Mouse (Mus musculus): Measurements from ENCODE around the gene Wwox. TPM values are rescaled to one million over a fixed set of nuclear protein-coding genes. Genes with fewer than 3 reads are reported as not detected.
A peak's percentile ranks its signal among the peaks of the same experiment; 100 is the strongest.

Wwox gene
- polyA plus RNA-seq, 1 experiment from 2014 or later: 14.9 TPM

DNA sequence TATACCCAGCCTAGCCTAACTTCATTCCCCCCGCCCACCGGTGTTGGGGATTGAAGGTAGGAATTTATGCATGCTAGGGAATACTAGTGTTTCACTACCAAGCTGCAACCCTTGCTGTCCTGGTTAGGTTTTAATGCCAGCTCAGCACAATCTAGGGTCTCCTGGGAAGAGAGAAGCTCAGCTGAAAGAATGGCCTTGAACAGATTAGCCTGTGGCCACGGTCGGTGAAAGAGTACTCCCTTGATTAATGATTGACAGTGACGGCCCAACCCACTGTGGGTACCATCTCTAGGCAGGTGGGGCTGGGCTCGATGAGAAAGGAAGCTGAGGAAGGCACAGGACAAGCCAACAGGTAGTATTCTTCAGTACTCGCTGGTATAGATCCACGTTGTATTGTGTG, 40.3 kb downstream of the Wwox start:
- Histone ChIP-seq H3K27me3 (replicated peaks; ENCODE audit: control insufficient read depth, insufficient read depth, low read length) (no peaks in the 10 kb centered on the region), H3K9ac (ENCODE audit: low read depth, low read length) (no peak overlapping the region), H3K36me3 (ENCODE audit: control insufficient read depth, insufficient read depth, low read length) (no peaks in the 10 kb centered on the region), H3K9me3 (ENCODE audit: control insufficient read depth, low read length) (no peaks in the 10 kb centered on the region), H3K27ac (ENCODE audit: low read depth, low read length) (no peak overlapping the region), H3K4me1 (ENCODE audit: control insufficient read depth, insufficient read depth, low read depth, low read length) (no peaks in the 10 kb centered on the region), H3K4me2 (ENCODE audit: low read length) (no peak overlapping the region), H3K4me3 (ENCODE audit: low read length) (no peak overlapping the region)
- ATAC-seq: no peak
- 70% methylated on average over 8 of the region's 8 CpGs for WGBS

DNA sequence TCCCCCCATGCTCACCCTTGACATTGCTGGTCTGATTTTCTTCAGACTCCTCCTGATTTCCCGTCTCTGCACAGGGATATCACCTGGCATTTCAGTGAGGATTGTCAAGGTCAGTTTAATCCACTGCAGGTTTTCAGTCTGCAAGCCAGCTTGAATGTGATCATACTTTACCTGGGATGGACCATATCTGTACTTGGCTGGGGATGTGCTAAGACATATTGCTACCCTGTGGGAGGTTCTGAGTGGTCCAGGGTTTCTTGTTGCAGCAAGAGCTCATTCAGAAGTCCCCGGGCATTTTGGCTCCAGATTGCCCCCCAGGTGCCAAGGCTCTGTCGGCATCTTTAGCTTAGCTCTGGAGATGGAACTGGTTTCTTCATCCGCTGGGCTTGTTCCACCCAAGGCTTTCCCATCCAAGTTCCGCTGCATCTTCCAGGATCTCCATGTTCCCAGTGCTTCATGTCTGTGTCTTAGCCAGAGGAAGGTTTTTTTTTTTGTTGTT, 52.3 kb downstream of the Wwox start:
- Histone ChIP-seq H3K27me3 (replicated peaks; ENCODE audit: control insufficient read depth, insufficient read depth, low read length) (no peaks in the 10 kb centered on the region), H3K9me3 (ENCODE audit: control insufficient read depth, low read length) (no peaks in the 10 kb centered on the region), H3K4me1 (ENCODE audit: control insufficient read depth, insufficient read depth, low read depth, low read length) (no peaks in the 10 kb centered on the region), H3K4me2 (ENCODE audit: low read length) (no peak overlapping the region), H3K9ac (ENCODE audit: low read depth, low read length) (no peak overlapping the region), H3K27ac (ENCODE audit: low read depth, low read length) (no peak overlapping the region), H3K36me3 (ENCODE audit: control insufficient read depth, insufficient read depth, low read length) (no peaks in the 10 kb centered on the region), H3K4me3 (ENCODE audit: low read length) (no peak overlapping the region)
- no peak for ATAC-seq
- 84% methylated on average over 5 of the region's 5 CpGs for WGBS

DNA sequence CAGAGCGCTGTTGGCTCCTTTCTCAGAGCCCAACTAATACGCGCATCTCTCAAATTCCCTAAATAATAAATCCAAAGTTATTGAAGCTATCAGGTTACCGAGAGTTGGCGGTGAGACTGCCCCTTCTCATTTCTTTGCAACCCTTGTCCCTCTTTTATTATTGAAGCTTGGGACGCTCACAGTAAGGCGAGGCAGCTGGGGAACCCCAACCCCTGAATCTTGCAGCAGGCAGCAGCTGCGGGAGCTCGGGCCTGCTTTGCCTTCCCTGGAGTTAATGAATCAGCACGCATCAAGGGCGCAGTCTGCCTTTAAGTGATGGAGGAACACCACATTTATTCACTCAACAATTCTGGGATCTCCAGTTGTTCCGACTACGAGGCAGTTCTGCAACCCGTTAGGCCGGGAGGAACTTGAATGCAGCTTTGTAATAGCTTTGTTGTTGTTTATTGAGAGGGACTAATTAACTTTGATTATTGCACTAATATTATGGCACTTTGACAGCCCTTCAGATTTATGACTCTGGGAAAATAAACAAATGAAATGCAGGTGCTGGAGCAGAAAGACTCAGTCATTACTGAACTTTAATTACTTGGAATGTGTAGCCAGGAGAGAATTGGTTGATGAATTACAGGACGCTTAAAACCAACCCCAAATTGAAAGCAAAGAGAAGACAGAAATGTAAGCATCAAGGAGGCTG, 60.1 kb downstream of the Wwox start:
- no peaks in the 10 kb centered on the region for H3K9me3 ChIP-seq (ENCODE audit: control insufficient read depth, low read length)
- H3K27me3 ChIP-seq (replicated peaks; ENCODE audit: control insufficient read depth, insufficient read depth, low read length): no peaks in the 10 kb centered on the region; the same call in 1 of the 2 replicates
- no peak overlapping the region for H3K9ac ChIP-seq (ENCODE audit: low read depth, low read length)
- no peak overlapping the region for H3K4me3 ChIP-seq (ENCODE audit: low read length)
- 53% methylated on average over 16 of the region's 16 CpGs for WGBS
- no peaks in the 10 kb centered on the region for H3K36me3 ChIP-seq (ENCODE audit: control insufficient read depth, insufficient read depth, low read length)
- no peak overlapping the region for H3K4me2 ChIP-seq (ENCODE audit: low read length)
- no peak overlapping the region for H3K27ac ChIP-seq (ENCODE audit: low read depth, low read length)
- H3K4me1 ChIP-seq (ENCODE audit: control insufficient read depth, insufficient read depth, low read depth, low read length): peaks cover 2% of the 10 kb centered on the region
- no peak for ATAC-seq

DNA sequence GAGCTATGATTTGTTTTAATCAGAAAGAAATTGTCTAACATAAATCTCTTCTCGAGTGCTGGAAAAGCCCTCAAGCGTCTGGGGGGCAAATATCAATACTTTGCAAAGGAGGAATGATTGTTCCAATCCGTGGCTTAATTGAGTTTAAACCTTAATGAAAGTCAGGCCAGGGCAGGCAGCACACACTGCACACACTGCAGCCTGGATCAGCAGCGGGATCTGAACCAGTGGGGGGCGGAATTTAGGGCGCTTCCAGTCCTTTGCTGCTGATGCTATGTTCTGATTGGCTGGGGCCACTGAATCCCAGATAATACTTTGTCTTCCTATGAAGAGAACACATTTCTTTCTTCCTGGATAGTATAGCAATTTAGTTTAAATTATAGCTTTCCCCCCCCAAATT, 62.5 kb downstream of the Wwox start:
- Histone ChIP-seq H3K4me3 (ENCODE audit: low read length) (no peak overlapping the region), H3K27ac (ENCODE audit: low read depth, low read length) (no peak overlapping the region), H3K4me1 (ENCODE audit: control insufficient read depth, insufficient read depth, low read depth, low read length) (peaks cover 7% of the 10 kb centered on the region), H3K36me3 (ENCODE audit: control insufficient read depth, insufficient read depth, low read length) (no peaks in the 10 kb centered on the region), H3K9ac (ENCODE audit: low read depth, low read length) (no peak overlapping the region), H3K27me3 (replicated peaks; ENCODE audit: control insufficient read depth, insufficient read depth, low read length) (no peaks in the 10 kb centered on the region; the same call in 1 of the 2 replicates), H3K4me2 (ENCODE audit: low read length) (no peak overlapping the region), H3K9me3 (ENCODE audit: control insufficient read depth, low read length) (no peaks in the 10 kb centered on the region)
- ATAC-seq: no peak
- WGBS: 41% methylated on average over 6 of the region's 6 CpGs

DNA sequence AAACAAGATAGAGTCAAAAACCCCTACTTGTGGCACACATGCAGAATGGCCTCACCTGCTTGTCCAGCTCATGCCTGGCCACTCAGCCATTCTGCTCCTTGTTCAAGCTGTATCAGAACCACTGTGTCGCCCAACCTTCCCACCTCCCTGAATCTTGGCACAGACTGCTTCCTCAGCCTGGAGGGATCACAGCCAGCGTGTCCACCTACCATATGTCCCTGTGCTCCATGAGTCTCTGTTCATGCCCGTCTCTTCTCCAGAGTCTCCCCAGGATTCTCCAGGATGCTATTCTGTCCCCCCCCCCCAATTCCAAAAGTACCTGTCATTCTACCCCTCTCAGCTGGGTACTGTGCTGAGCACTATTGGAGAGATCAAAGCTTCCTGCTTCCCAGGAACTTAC, 63.7 kb downstream of the Wwox start:
- Histone ChIP-seq H3K4me1 (ENCODE audit: control insufficient read depth, insufficient read depth, low read depth, low read length) (peaks cover 7% of the 10 kb centered on the region), H3K9me3 (ENCODE audit: control insufficient read depth, low read length) (no peaks in the 10 kb centered on the region)

DNA sequence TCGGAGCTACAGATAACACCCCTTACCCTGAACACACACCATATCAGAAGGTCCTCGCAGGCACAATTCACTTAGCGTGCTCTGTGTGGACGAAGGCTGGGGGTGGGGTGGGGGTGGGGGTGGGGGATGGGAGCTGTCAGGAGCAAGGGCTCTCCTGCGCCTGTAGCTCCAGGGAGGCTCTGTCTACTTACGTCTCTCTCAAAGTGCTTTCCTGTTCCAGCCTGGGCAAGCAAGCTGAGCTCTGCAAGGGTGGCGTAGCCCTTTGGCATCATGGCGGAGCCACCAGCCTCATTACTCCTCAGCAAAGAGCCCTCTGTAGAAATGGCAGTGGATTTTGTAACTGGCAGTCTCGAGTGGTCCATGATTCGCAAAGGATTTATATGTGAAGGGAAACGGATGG, 65.4 kb downstream of the Wwox start:
- ATAC-seq: 0 out of 2 replicates have a peak, but pooled peaks have one; percentile 37
- H3K36me3 ChIP-seq (ENCODE audit: control insufficient read depth, insufficient read depth, low read length): no peaks in the 10 kb centered on the region
- peaks cover 7% of the 10 kb centered on the region for H3K4me1 ChIP-seq (ENCODE audit: control insufficient read depth, insufficient read depth, low read depth, low read length)
- H3K4me2 ChIP-seq (ENCODE audit: low read length): no peak overlapping the region; the same call in 1 of the 2 replicates
- no peak overlapping the region for H3K9ac ChIP-seq (ENCODE audit: low read depth, low read length)
- no peaks in the 10 kb centered on the region for H3K27me3 ChIP-seq (replicated peaks; ENCODE audit: control insufficient read depth, insufficient read depth, low read length)
- no peak overlapping the region for H3K4me3 ChIP-seq (ENCODE audit: low read length)
- H3K9me3 ChIP-seq (ENCODE audit: control insufficient read depth, low read length): no peaks in the 10 kb centered on the region
- WGBS: 48% methylated on average over 11 of the region's 11 CpGs
- H3K27ac ChIP-seq (ENCODE audit: low read depth, low read length): no peak overlapping the region

More for the DNA sequence above, 63.7 kb downstream of the Wwox start:
- H3K27me3 ChIP-seq (replicated peaks; ENCODE audit: control insufficient read depth, insufficient read depth, low read length): no peaks in the 10 kb centered on the region
- H3K36me3 ChIP-seq (ENCODE audit: control insufficient read depth, insufficient read depth, low read length): no peaks in the 10 kb centered on the region
- H3K4me3 ChIP-seq (ENCODE audit: low read length): no peak overlapping the region
- no peak overlapping the region for H3K27ac ChIP-seq (ENCODE audit: low read depth, low read length)
- H3K9ac ChIP-seq (ENCODE audit: low read depth, low read length): no peak overlapping the region
- no peak overlapping the region for H3K4me2 ChIP-seq (ENCODE audit: low read length)
- ATAC-seq: no peak
- 68% methylated on average over 3 of the region's 3 CpGs for WGBS

DNA sequence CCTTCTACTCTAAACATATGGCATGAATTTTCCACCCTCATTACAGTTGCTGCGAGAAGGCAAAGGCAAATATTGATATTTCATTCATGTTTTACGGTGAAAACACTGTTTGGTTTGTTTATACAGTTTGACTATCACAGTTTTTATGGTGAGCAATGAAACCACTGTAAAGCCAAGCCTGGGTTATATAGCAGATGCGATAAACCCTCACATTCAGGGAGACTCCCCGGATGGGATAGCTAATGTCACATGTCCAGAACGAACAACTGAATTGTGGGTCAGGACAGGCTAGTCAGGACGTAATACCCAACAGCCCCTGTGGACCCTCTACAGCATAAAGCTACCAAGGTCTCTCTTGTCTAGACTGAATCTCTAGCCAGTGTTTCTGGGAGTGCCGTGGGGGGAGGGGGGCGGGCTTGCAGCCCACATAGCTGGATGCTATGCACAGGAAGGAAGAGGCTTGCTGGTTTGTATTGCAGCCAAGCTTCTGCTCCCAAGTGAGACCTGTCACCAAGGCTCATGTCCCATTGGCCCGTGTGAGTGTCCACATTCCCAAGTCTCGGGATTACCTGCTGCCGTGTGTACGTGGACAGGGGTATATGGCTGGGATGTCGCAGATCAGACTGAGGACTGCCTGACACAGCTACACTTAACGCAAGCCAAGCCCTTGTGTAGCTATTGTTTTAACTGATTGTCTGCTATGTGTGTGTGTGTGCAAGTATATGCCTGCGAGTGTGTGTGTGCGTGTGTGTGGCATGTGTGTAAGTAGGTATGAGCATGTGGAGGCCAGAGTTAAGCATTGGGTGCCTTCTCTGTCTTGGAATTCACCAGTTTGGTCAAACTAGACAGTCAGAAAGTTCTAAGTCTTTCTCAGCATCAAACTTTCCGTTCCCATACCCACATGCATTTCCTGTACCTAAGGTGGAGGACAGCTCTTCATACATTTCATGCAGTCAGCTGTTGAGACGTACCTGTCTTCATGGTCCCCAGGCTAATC, 66.2 kb downstream of the Wwox start:
- Histone ChIP-seq H3K36me3 (ENCODE audit: control insufficient read depth, insufficient read depth, low read length) (no peaks in the 10 kb centered on the region), H3K4me2 (ENCODE audit: low read length) (no peak overlapping the region), H3K4me1 (ENCODE audit: control insufficient read depth, insufficient read depth, low read depth, low read length) (peaks cover 7% of the 10 kb centered on the region), H3K4me3 (ENCODE audit: low read length) (no peak overlapping the region), H3K9me3 (ENCODE audit: control insufficient read depth, low read length) (no peaks in the 10 kb centered on the region), H3K27me3 (replicated peaks; ENCODE audit: control insufficient read depth, insufficient read depth, low read length) (no peaks in the 10 kb centered on the region), H3K9ac (ENCODE audit: low read depth, low read length) (no peak overlapping the region), H3K27ac (ENCODE audit: low read depth, low read length) (no peak overlapping the region)
- 80% methylated on average over 18 of the region's 18 CpGs for WGBS
- no peak for ATAC-seq

DNA sequence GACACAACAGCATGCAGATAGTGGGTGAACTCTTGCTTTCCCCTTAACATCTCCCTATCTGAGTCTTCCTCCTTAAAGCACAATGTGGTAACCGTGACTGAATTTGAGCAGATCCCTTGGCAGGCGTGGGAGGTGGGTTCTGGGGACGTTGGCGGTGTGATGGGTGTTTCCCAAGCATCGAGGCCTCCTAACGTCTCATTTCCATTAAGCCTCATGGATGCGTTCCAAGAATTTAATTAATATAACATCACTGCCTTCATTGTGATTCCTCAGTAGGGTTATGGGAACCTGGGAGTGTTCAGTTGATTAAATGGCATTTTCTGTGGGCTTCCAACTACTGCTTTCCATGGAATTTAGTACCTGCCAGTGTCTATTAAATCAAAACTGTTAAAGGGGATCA, 67.9 kb downstream of the Wwox start:
- H3K36me3 ChIP-seq (ENCODE audit: control insufficient read depth, insufficient read depth, low read length): no peaks in the 10 kb centered on the region
- H3K4me1 ChIP-seq (ENCODE audit: control insufficient read depth, insufficient read depth, low read depth, low read length): peaks cover 7% of the 10 kb centered on the region
- H3K27me3 ChIP-seq (replicated peaks; ENCODE audit: control insufficient read depth, insufficient read depth, low read length): no peaks in the 10 kb centered on the region
- H3K4me3 ChIP-seq (ENCODE audit: low read length): no peak overlapping the region
- no peak overlapping the region for H3K27ac ChIP-seq (ENCODE audit: low read depth, low read length)
- no peak overlapping the region for H3K9ac ChIP-seq (ENCODE audit: low read depth, low read length)
- 27% methylated on average over 7 of the region's 7 CpGs for WGBS
- H3K4me2 ChIP-seq (ENCODE audit: low read length): no peak overlapping the region
- no peaks in the 10 kb centered on the region for H3K9me3 ChIP-seq (ENCODE audit: control insufficient read depth, low read length)
- no peak for ATAC-seq

DNA sequence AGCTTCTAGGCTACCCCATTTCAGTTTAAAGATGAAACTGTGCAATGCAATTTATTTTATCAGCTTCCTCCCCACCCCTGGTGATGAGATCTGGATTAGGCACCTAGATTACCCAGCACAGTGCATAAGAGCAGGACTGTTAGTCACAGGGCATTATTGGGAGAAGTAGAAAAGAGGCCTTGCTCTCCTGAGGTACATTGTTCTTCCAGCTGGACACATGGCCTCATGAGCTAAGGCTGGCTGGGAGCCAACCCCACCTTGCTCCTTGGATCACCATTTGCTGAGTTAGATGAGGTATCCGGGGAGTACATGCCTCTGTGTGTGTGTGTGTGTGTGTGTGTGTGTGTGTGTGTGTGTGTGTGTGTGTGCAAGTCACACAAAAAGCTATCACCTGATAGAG, 70.8 kb downstream of the Wwox start:
- Histone ChIP-seq H3K27me3 (replicated peaks; ENCODE audit: control insufficient read depth, insufficient read depth, low read length) (no peaks in the 10 kb centered on the region), H3K4me2 (ENCODE audit: low read length) (no peak overlapping the region), H3K4me3 (ENCODE audit: low read length) (no peak overlapping the region), H3K36me3 (ENCODE audit: control insufficient read depth, insufficient read depth, low read length) (no peaks in the 10 kb centered on the region), H3K4me1 (ENCODE audit: control insufficient read depth, insufficient read depth, low read depth, low read length) (no peaks in the 10 kb centered on the region; the same call in 1 of the 2 replicates), H3K27ac (ENCODE audit: low read depth, low read length) (no peak overlapping the region), H3K9ac (ENCODE audit: low read depth, low read length) (no peak overlapping the region), H3K9me3 (ENCODE audit: control insufficient read depth, low read length) (no peaks in the 10 kb centered on the region)
- ATAC-seq: no peak
- WGBS: 50% methylated on average over 1 of the region's 1 CpGs

All from hindbrain, embryonic 16.5 days (tissue).